Mouse (Mus musculus) c-Kit-positive CD71-positive TER-119-positive erythroid progenitor cells, embryonic 14.5 days (primary cell): ENCODE results near the gene Ifi207.
"Not testable (repeated sequence)": the region's sequence is repeated elsewhere in the genome, so short reads cannot be mapped to it uniquely, and the experiment has no call there.

Experiments used
- DNase-seq: peaks from one replicate; pipeline ENCODE4 v3.0.0-alpha.2; 2013; ENCODE audit warnings: low spot score

Gene Ifi207

DNA sequence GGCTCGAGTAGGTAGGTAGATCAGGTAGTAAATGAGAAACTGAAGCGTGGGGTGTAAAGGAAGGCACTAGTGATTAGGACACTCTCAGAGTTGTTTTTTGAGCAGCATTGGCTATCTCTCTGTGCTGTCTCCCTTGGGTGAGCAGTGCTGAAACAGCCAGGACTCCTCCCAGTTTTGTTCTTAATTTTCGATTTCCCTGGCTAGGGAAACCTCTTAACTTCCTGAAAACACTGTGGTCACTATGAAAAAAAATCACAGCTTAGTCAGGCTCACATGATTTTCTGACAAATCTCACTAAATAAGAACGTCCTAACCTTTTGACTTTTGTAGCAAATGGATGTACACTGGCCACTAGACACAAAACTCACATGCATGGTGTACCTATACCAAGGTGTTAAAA, at the start of gene Ifi207:
TSS of gene Ifi207 (minus strand) at position 92 of the 400 bp plus-strand sequence.
- no peak for DNase-seq

- DNase-seq = not testable (repeated sequence)
Measured at GRCm38 (mm10) chr1:173773457-173773856, 31.9 kb upstream of the Ifi207 start.

DNA sequence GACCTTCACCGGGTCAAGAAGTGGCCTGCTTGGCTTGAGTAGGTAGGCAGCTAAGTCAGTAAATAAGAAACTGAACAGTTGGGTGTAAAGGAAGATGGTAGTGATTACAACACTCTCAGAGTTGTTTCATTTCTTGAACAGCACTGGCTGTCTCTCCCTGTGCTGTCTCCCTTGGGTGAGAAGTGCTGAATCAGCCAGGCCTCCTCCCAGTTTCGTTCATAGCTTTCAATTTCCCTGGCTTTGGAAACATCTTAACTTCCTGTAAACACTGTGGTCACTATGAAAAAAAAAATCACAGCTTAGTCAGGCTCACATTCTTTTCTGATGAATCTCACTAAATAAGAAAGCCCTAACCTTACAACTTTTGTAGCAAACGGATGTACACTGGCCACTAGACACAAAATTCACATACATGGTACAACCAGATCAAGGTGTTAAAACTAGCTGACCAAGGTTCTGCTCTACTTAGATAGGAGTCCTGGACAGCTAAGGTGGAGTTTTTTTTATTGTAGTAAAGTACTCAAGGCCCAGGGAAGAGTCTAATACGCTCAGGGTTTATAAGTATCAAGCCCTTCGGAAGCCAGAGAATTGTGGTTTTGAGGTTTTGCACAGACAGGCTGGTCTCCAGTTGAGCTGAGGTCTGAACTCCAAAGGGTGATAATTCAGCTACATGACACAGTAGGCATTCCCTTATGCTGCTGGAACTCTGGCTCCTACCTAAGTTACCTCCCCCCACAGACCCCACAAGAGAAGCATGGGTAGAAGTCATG, 25.5 kb upstream of the Ifi207 start, which contains the start of gene Ifi204:
TSS of gene Ifi204 (minus strand) at position 96 of the 770 bp plus-strand sequence.
- DNase-seq = not testable (repeated sequence)

- not testable (repeated sequence) for DNase-seq
Measured at GRCm38 (mm10) chr1:173760032-173760431, 18.5 kb upstream of the Ifi207 start.

- no peak for DNase-seq
Measured at GRCm38 (mm10) chr1:173742262-173742661, 715 bp upstream of the Ifi207 start.

- DNase-seq = no peak
Measured at GRCm38 (mm10) chr1:173740537-173740936, 1.0 kb downstream of the Ifi207 start.

GRCm38 (mm10) chr1:173736986-173737385, 4.6 kb downstream of the Ifi207 start:
- DNase-seq = no peak

DNA sequence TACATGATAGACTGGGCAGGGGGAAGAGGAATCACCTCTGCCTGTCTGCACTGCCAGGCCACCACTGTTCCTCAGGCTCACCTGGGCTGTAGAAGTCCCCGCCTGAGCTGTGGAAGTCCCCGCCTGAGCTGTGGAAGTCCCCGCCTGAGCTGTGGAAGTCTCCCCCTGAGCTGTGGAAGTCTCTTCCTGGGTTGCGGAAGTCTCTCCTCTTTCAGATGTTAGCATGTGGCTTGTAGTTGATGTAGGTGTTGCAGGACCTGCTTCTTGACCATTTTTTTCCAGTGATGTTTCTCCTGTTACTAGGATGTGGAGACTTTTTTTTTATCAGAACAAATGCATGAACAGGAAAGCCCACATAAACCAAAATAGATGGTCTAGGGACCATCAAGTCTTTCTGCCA, 6.5 kb downstream of the Ifi207 start:
- not testable (repeated sequence) for DNase-seq

DNA sequence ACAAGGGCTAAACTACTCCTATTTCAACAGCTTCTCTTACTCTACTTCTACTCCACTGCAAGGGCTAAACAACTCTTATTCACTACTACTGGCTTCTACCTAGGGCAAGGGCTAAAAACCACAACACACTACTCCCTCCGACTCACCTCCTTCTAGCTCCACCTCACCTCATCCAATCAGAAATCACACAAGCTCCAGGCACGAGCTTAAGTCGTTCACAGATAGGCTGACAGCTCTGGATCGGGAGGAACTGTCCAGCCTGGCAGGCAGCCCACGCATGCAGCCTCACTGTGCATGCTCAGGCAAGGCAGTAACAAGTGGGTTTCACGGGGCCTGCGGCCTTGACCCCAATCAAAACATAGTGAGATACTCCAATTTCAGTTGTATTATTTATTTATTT, 8.3 kb downstream of the Ifi207 start:
- no peak for DNase-seq

GRCm38 (mm10) chr1:173694270-173694669, 47.3 kb downstream of the Ifi207 start:
- DNase-seq = no peak

- DNase-seq = not testable (repeated sequence)
Measured at GRCm38 (mm10) chr1:173678605-173679004, 62.9 kb downstream of the Ifi207 start.

DNA sequence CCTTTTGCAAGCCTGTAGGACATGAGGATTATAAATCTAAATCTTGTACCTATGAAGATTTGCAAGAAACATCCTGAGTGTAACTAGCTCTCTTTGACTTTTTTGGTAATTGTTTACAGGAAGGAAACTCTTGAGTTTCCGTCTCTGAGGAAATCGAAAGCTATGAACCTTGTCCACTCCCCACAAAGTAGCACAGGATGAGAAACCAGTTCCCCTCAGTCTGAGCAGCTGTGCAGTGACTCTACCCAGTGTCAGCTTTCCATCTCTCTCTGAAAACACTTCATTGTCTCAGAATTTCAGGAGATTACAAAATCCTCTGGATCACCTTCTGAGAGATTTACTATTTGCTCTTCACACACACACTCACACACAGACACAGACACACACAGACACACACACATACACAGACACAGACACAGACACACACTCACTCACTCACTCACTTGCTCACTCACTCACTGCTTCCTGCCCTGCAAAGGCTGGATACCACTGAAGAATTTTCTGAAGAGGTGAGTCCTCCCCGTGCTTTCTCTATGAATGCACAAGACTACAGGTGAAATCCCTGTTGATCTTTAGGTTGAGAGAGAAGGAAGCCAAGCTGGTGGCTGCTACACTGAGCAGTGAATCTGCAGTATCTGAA, 68.0 kb downstream of the Ifi207 start, which contains the start of gene Ifi208:
TSS of gene Ifi208 (plus strand) at position 218 of the 640 bp plus-strand sequence.
- DNase-seq = not testable (repeated sequence)
